Mouse (Mus musculus) hindbrain, embryonic 10.5 days (tissue): ENCODE measurements at regions not wholly inside any gene's neighbourhood (a gene's known extent, or its start where the extent isn't known, plus 50 kb on each side); places are given as distances from the start of the nearest gene placed in this dataset.

Source experiments
- DNase-seq: peaks from one replicate; pipeline ENCODE4 v3.0.0-alpha.2; 2017; ENCODE audit warnings: low spot score
- H3K27ac ChIP-seq: fragments of 300-500 bp; sonication (generic); 2 replicates; pipeline ENCODE4 v1.5.1; 2016; ENCODE audit warnings: mild to moderate bottlenecking, moderate library complexity
- H3K27me3 ChIP-seq: fragments of 300-500 bp; sonication (generic); 2 replicates; pipeline ENCODE4 v1.6.1; 2016; ENCODE audit warnings: mild to moderate bottlenecking; ENCODE audit not compliant: poor library complexity, insufficient read depth, severe bottlenecking
- H3K36me3 ChIP-seq: fragments of 300-500 bp; sonication (generic); 2 replicates; pipeline ENCODE4 v1.6.1; 2016; ENCODE audit warnings: mild to moderate bottlenecking, moderate library complexity
- H3K4me1 ChIP-seq: fragments of 300-500 bp; sonication (generic); replicated peaks from 2 replicates; pipeline ENCODE4 v1.6.1; 2016; ENCODE audit warnings: mild to moderate bottlenecking
- H3K4me3 ChIP-seq: fragments of 300-500 bp; sonication (generic); 2 replicates; pipeline ENCODE4 v1.5.1; 2016; ENCODE audit warnings: mild to moderate bottlenecking, moderate library complexity
- H3K9me3 ChIP-seq: fragments of 300-500 bp; sonication (generic); 2 replicates; pipeline ENCODE4 v1.6.1; 2016; ENCODE audit warnings: mild to moderate bottlenecking, moderate library complexity
- WGBS: fragments of 180-500 bp; shearing (Covaris S2); methylation state at CpG from one replicate; pipeline ENCODE4 v1.1.7; 2016; 5-methylcytosine and 5-hydroxymethylcytosine counted together

DNA sequence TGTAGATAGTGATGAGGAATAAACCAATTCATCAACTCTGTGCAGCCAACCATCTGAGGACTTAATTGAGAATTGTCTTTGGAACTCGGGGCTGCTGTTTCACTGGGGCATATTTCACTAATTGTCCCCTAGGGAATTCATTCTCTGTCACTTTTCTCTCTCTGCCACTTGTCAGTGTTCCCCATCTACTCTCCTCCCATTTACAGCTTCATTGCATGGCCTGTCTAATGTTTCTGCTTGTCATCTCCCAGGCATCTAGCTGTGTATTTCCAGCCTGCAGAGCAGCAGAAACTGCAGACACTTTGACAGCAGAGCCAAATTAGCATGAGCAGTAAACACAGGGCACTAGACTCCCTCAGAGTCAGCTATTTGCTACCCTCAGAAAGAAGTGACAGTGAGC lies 1105.2 kb downstream of the Ntrk3 start:
- DNase-seq, result no peak
- peaks cover 10% of the 10 kb centered on the region for H3K4me1 ChIP-seq
- no peak overlapping the region for H3K27ac ChIP-seq
- WGBS, result 24% methylated on average over 1 of the region's 1 CpGs
- H3K4me3 ChIP-seq, result no peak overlapping the region
- no peaks in the 10 kb centered on the region for H3K9me3 ChIP-seq
- H3K36me3 ChIP-seq, result no peaks in the 10 kb centered on the region
- no peaks in the 10 kb centered on the region for H3K27me3 ChIP-seq

DNA sequence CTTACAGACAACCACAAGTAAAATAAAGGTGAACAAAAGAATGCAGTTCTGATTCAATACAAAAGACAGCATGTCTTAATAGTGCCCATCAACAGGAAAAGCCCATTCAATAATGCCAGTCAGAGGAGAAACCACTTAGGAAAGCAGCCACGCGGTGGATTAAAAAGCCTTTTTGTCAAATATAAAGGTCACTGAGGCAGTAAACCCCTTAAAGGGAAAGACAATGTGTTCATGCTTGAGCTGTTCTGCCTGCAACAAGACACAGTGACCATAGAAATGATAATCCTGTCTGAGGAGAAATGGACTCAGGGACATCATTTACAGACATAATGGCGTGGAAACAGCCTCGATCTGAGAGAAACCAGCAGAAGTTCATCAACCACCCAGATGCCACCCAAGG lies 1114.3 kb downstream of the Ntrk3 start:
- peaks cover 12% of the 10 kb centered on the region for H3K4me1 ChIP-seq
- no peak overlapping the region for H3K27ac ChIP-seq
- no peak for DNase-seq
- 33% methylated on average over 4 of the region's 4 CpGs for WGBS
- H3K4me3 ChIP-seq, result no peak overlapping the region
- H3K27me3 ChIP-seq, result 0 out of 2 replicates have a peak, but pooled peaks cover 3% of the 10 kb centered on the region
- H3K9me3 ChIP-seq, result no peaks in the 10 kb centered on the region
- H3K36me3 ChIP-seq, result no peaks in the 10 kb centered on the region

GRCm38 (mm10) chr7:77622934-77623333 lies 1114.9 kb downstream of the Ntrk3 start:
- DNase-seq, result no peak
- H3K27ac ChIP-seq, result no peak overlapping the region

GRCm38 (mm10) chr7:77572872-77573271 lies 1164.9 kb downstream of the Ntrk3 start:
- no peak overlapping the region for H3K4me3 ChIP-seq
- no peak for DNase-seq
- no peaks in the 10 kb centered on the region for H3K27me3 ChIP-seq
- H3K27ac ChIP-seq, result no peak overlapping the region
- H3K4me1 ChIP-seq, result no peaks in the 10 kb centered on the region
- WGBS, result 71% methylated on average over 1 of the region's 1 CpGs
- no peaks in the 10 kb centered on the region for H3K36me3 ChIP-seq
- H3K9me3 ChIP-seq, result no peaks in the 10 kb centered on the region

More at GRCm38 (mm10) chr7:77622934-77623333, 1114.9 kb downstream of the Ntrk3 start:
- Histone ChIP-seq H3K4me1 (peaks cover 12% of the 10 kb centered on the region), H3K36me3 (no peaks in the 10 kb centered on the region), H3K4me3 (no peak overlapping the region), H3K27me3 (0 out of 2 replicates have a peak, but pooled peaks cover 3% of the 10 kb centered on the region), H3K9me3 (no peaks in the 10 kb centered on the region)

DNA sequence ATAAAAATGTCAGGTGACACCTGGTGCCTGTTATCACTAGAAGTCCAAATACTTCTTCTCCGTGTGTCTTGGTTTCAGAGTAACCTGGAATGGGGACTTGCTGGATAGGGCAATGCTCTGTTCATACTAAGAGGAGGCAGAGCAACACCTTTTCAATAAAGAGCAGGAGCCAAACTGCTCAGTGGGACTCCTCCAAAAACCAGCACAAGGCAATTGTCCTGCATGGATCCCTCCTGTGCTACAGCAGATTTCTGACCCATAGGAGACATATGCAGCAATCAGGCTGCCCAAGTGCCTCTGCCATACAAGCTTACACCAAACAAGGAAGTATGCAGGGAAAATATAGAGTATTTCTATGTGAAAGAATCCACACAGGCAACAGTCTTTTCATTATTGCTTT lies 1178.7 kb downstream of the Ntrk3 start:
- no peak for DNase-seq
- WGBS, result 67% methylated on average over 1 of the region's 1 CpGs

DNA sequence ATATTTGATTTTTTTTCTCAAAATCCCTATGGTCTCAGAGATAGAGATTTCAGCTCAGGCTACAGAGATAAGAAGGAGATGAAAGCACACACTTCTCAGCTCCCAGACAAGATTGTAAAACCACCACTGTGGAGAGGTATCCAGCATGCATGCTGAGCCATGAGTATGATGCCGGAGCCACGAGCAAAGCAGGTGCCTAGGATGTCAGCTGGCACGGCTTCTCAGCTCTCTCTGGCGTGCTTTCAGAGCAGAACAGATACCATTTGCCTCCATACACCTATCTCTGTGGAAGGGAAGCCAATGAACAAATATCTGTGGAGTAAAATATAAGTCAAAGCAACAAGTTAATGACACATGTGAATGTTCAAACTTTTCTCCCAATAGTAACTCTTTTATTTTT lies 1179.3 kb downstream of the Ntrk3 start:
- no peaks in the 10 kb centered on the region for H3K4me1 ChIP-seq
- 77% methylated on average over 4 of the region's 4 CpGs for WGBS
- H3K27ac ChIP-seq, result no peak overlapping the region
- no peaks in the 10 kb centered on the region for H3K27me3 ChIP-seq
- H3K36me3 ChIP-seq, result no peaks in the 10 kb centered on the region
- no peaks in the 10 kb centered on the region for H3K9me3 ChIP-seq
- no peak for DNase-seq
- H3K4me3 ChIP-seq, result no peak overlapping the region

More for the DNA sequence above, 1178.7 kb downstream of the Ntrk3 start:
- no peaks in the 10 kb centered on the region for H3K4me1 ChIP-seq
- no peak overlapping the region for H3K4me3 ChIP-seq
- H3K36me3 ChIP-seq, result no peaks in the 10 kb centered on the region
- no peaks in the 10 kb centered on the region for H3K9me3 ChIP-seq
- no peaks in the 10 kb centered on the region for H3K27me3 ChIP-seq
- no peak overlapping the region for H3K27ac ChIP-seq

DNA sequence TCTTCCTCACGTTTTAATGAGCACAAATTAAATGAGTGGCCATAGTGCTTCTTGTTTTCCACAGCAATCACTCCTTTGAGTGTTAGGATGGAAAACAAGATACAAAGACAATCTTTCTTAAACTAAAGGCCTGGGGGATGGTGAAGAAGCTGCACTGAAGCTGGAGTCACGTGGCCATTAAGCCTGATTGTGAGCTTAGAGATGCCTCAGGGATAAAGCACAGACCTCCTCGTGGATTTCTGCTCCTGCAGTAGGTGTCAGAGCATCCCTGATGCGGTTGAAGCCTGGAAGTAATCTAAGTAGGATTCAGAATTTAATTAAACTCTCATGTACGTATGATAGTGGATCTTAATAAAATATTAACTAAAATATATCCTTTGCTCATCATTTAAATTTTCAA lies 1200.9 kb downstream of the Ntrk3 start:
- H3K4me1 ChIP-seq, result no peaks in the 10 kb centered on the region
- no peaks in the 10 kb centered on the region for H3K9me3 ChIP-seq
- no peaks in the 10 kb centered on the region for H3K36me3 ChIP-seq
- 55% methylated on average over 5 of the region's 5 CpGs for WGBS
- H3K27ac ChIP-seq, result no peak overlapping the region
- H3K27me3 ChIP-seq, result no peaks in the 10 kb centered on the region
- H3K4me3 ChIP-seq, result no peak overlapping the region
- no peak for DNase-seq

- H3K4me1 ChIP-seq, result no peaks in the 10 kb centered on the region
- H3K27me3 ChIP-seq, result no peaks in the 10 kb centered on the region
- no peak overlapping the region for H3K4me3 ChIP-seq
- H3K27ac ChIP-seq, result no peak overlapping the region
- no peak for DNase-seq
- H3K9me3 ChIP-seq, result no peaks in the 10 kb centered on the region
- WGBS, result 62% methylated on average over 5 of the region's 5 CpGs
- H3K36me3 ChIP-seq, result no peaks in the 10 kb centered on the region
Observed at GRCm38 (mm10) chr7:77527906-77528305, 1209.9 kb downstream of the Ntrk3 start.

GRCm38 (mm10) chr7:77509586-77509985 lies 1228.2 kb downstream of the Ntrk3 start:
- Histone ChIP-seq H3K4me1 (no peaks in the 10 kb centered on the region), H3K27me3 (no peaks in the 10 kb centered on the region), H3K36me3 (no peaks in the 10 kb centered on the region), H3K4me3 (no peak overlapping the region), H3K27ac (no peak overlapping the region), H3K9me3 (no peaks in the 10 kb centered on the region)
- no peak for DNase-seq
- 82% methylated on average over 2 of the region's 2 CpGs for WGBS

- 83% methylated on average over 3 of the region's 3 CpGs for WGBS
- no peak overlapping the region for H3K27ac ChIP-seq
Observed at GRCm38 (mm10) chr7:77507606-77508005, 1230.2 kb downstream of the Ntrk3 start.

DNA sequence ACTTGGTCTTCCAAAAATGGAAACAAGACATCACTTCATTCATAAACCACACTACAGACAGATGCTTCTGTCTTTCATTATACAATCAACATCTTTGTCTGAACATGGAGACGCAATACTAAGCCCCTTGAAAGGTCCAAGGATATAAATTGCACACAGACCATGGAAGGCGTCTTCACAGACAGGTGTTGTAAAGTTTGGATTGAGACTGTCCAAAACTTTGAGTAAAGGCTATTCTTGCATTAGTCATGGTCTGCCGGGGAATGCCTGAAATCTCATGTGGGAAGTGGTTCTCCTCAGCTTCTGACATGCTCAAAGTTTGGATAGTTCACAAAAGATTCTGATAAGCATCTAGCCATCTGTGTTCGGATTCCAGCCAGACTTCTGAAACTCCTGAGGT lies 1235.2 kb downstream of the Ntrk3 start:
- Histone ChIP-seq H3K9me3 (no peaks in the 10 kb centered on the region), H3K4me3 (no peak overlapping the region), H3K4me1 (no peaks in the 10 kb centered on the region), H3K36me3 (no peaks in the 10 kb centered on the region), H3K27ac (no peak overlapping the region), H3K27me3 (no peaks in the 10 kb centered on the region)
- WGBS, result 84% methylated on average over 4 of the region's 4 CpGs
- DNase-seq, result no peak

More at GRCm38 (mm10) chr7:77507606-77508005, 1230.2 kb downstream of the Ntrk3 start:
- H3K4me3 ChIP-seq, result no peak overlapping the region
- H3K36me3 ChIP-seq, result no peaks in the 10 kb centered on the region
- no peaks in the 10 kb centered on the region for H3K27me3 ChIP-seq
- no peaks in the 10 kb centered on the region for H3K9me3 ChIP-seq
- no peak for DNase-seq
- no peaks in the 10 kb centered on the region for H3K4me1 ChIP-seq

DNA sequence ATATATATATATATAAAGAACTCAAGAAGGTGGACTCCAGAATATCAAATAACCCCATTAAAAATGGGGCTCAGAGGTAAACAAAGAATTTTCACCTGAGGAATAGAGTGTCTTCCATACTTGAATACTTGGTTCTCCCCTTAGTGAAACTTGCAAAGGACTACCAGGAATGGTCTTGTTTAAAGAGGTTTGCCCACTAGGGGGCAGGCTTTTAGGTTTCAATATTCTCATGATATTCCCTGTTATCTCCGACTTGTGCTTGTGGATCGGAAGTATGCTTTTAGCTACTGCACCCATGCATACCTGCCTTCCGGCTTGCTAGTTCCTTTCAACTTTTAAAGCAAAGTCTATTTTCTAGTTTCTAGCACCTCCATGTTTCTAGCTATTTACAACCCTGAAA lies 1242.7 kb downstream of the Ntrk3 start:
- no peaks in the 10 kb centered on the region for H3K9me3 ChIP-seq
- H3K4me3 ChIP-seq, result no peak overlapping the region
- no peaks in the 10 kb centered on the region for H3K36me3 ChIP-seq
- DNase-seq, result no peak
- no peak overlapping the region for H3K27ac ChIP-seq
- H3K27me3 ChIP-seq, result no peaks in the 10 kb centered on the region
- no peaks in the 10 kb centered on the region for H3K4me1 ChIP-seq
- WGBS, result 84% methylated on average over 3 of the region's 3 CpGs

- no peaks in the 10 kb centered on the region for H3K4me1 ChIP-seq
- no peaks in the 10 kb centered on the region for H3K36me3 ChIP-seq
- no peaks in the 10 kb centered on the region for H3K9me3 ChIP-seq
- H3K27ac ChIP-seq, result no peak overlapping the region
- DNase-seq, result no peak
- H3K27me3 ChIP-seq, result no peaks in the 10 kb centered on the region
- no peak overlapping the region for H3K4me3 ChIP-seq
- 85% methylated on average over 2 of the region's 2 CpGs for WGBS
Observed at GRCm38 (mm10) chr7:77477519-77477918, 1247.8 kb downstream of the Agbl1 start.

GRCm38 (mm10) chr7:77446052-77446367 lies 1216.3 kb downstream of the Agbl1 start:
- no peaks in the 10 kb centered on the region for H3K27me3 ChIP-seq
- DNase-seq, result no peak
- 0 out of 2 replicates have a peak overlapping the region, but pooled peaks have one; percentile 23 for H3K27ac ChIP-seq
- H3K4me3 ChIP-seq, result no peak overlapping the region
- no peaks in the 10 kb centered on the region for H3K36me3 ChIP-seq
- H3K4me1 ChIP-seq, result peaks cover 11% of the 10 kb centered on the region
- H3K9me3 ChIP-seq, result no peaks in the 10 kb centered on the region
- 32% methylated on average over 2 of the region's 2 CpGs for WGBS
